Mouse (Mus musculus) E14TG2a.4 (cell line): ENCODE measurements around the gene Adnp.

ENCODE experiments used
- CTCF ChIP-seq: conservative IDR thresholded peaks from 2 replicates; pipeline ENCODE4 v1.5.1; 2014; ENCODE audit warnings: low read length
- POU5F1 ChIP-seq: IDR thresholded peaks from 2 replicates; pipeline ENCODE4 v1.6.1; 2014; ENCODE audit warnings: low read length, borderline replicate concordance

GRCm38 (mm10) chr2:168213788-168214397 is 7.0 kb upstream of the Adnp start:
- peak; percentile 26; the same call in 1 of the 2 replicates for TF ChIP-seq CTCF
- TF ChIP-seq POU5F1: peak; percentile 97
